24 mouse cellular contexts compared by ENCODE assay signal in genomic region chr19:6536696-6537095, GRCm38 (mm10). TPM values are rescaled to one million over a fixed set of nuclear protein-coding genes. Genes with fewer than 3 reads are reported as not detected.
DNase-seq lines count a peak whose midpoint lies in the region; ATAC-seq and TF ChIP-seq lines count a peak whose summit lies in the region.
"Had no signal": no experiment of that assay in that cellular context is flagged by ENCODE, and none has a peak within 500 bp of the region (broad histone marks: within the 10 kb centered on the region; RNA-seq: fewer than 3 reads in every experiment).

No protein-coding gene starts in this region.

- no peak overlapping the region for H3K4me3 ChIP-seq in hindbrain, postnatal 0 days (ENCODE audit: low read length)
- no peak overlapping the region for H3K4me3 ChIP-seq in hindbrain, embryonic 14.5 days (replicated peaks; ENCODE audit: low read length)
- no peak overlapping the region for H3K4me3 ChIP-seq in midbrain, embryonic 13.5 days (replicated peaks)
- H3K4me3 ChIP-seq in midbrain, embryonic 11.5 days (ENCODE audit: low read depth, low read length): no peak overlapping the region
- no peak overlapping the region for H3K4me3 ChIP-seq in intestine, embryonic 15.5 days (replicated peaks)
- H3K4me3 ChIP-seq: gastrocnemius, adult 2 months; hindbrain, embryonic 15.5 days; kidney, embryonic 15.5 days; midbrain, embryonic 12.5 days had no signal

- 0 out of 2 replicates have a peak overlapping the region, but pooled peaks have one; percentile 32 for H3K27ac ChIP-seq in hindbrain, postnatal 0 days
- no peak overlapping the region for H3K27ac ChIP-seq in hindbrain, embryonic 14.5 days
- H3K27ac ChIP-seq in midbrain, embryonic 13.5 days: no peak overlapping the region
- no peak overlapping the region for H3K27ac ChIP-seq in midbrain, embryonic 11.5 days (ENCODE audit: low read depth, low read length)
- no peak overlapping the region for H3K27ac ChIP-seq in intestine, embryonic 15.5 days
- H3K27ac ChIP-seq: gastrocnemius, adult 2 months; hindbrain, embryonic 15.5 days; kidney, embryonic 15.5 days; midbrain, embryonic 12.5 days had no signal

- no peaks in the 10 kb centered on the region for H3K9me3 ChIP-seq in hindbrain, postnatal 0 days (ENCODE audit: low read length)
- no peaks in the 10 kb centered on the region for H3K9me3 ChIP-seq in hindbrain, embryonic 14.5 days (ENCODE audit: control insufficient read depth, low read length)
- no peaks in the 10 kb centered on the region for H3K9me3 ChIP-seq in midbrain, embryonic 13.5 days
- H3K9me3 ChIP-seq in midbrain, embryonic 11.5 days (ENCODE audit: control insufficient read depth, low read length): no peaks in the 10 kb centered on the region
- H3K9me3 ChIP-seq in intestine, embryonic 15.5 days: no peaks in the 10 kb centered on the region
- H3K9me3 ChIP-seq: hindbrain, embryonic 15.5 days; kidney, embryonic 15.5 days; midbrain, embryonic 12.5 days had no signal

- WGBS in hindbrain, postnatal 0 days: 46% methylated on average over 6 of the region's 6 CpGs
- WGBS in hindbrain, embryonic 14.5 days: 56% methylated on average over 6 of the region's 6 CpGs
- 72% methylated on average over 6 of the region's 6 CpGs for WGBS in midbrain, embryonic 13.5 days
- 63% methylated on average over 6 of the region's 6 CpGs for WGBS in midbrain, embryonic 11.5 days
- WGBS in intestine, embryonic 15.5 days: 74% methylated on average over 6 of the region's 6 CpGs

- peaks cover 24% of the 10 kb centered on the region for H3K4me1 ChIP-seq in hindbrain, postnatal 0 days (ENCODE audit: insufficient read depth, low read length)
- peaks cover 26% of the 10 kb centered on the region for H3K4me1 ChIP-seq in hindbrain, embryonic 14.5 days (replicated peaks; ENCODE audit: control insufficient read depth, insufficient read depth, low read length)
- H3K4me1 ChIP-seq in midbrain, embryonic 13.5 days (replicated peaks): peaks cover 35% of the 10 kb centered on the region
- peaks cover 23% of the 10 kb centered on the region for H3K4me1 ChIP-seq in midbrain, embryonic 11.5 days (ENCODE audit: control insufficient read depth, insufficient read depth, low read length)
- H3K4me1 ChIP-seq in intestine, embryonic 15.5 days (replicated peaks): peaks cover 7% of the 10 kb centered on the region

- TF ChIP-seq CTCF in hindbrain, postnatal 0 days (IDR thresholded peaks at IDR 0.05; ENCODE audit: low read depth): 0 out of 2 replicates have a peak, but pooled peaks have one; percentile 11

- H3K36me3 ChIP-seq in hindbrain, postnatal 0 days (ENCODE audit: insufficient read depth, low read length): no peaks in the 10 kb centered on the region
- H3K36me3 ChIP-seq in hindbrain, embryonic 14.5 days (replicated peaks; ENCODE audit: control insufficient read depth, insufficient read depth): no peaks in the 10 kb centered on the region; the same call in none of the 2 replicates
- 0 out of 2 replicates have a peak, but pooled peaks cover 5% of the 10 kb centered on the region for H3K36me3 ChIP-seq in midbrain, embryonic 13.5 days
- H3K36me3 ChIP-seq in midbrain, embryonic 11.5 days (ENCODE audit: control insufficient read depth, insufficient read depth, low read length): no peaks in the 10 kb centered on the region
- no peaks in the 10 kb centered on the region for H3K36me3 ChIP-seq in intestine, embryonic 15.5 days
- H3K36me3 ChIP-seq: hindbrain, embryonic 15.5 days; kidney, embryonic 15.5 days; midbrain, embryonic 12.5 days had no signal

- no peak for ATAC-seq in hindbrain, postnatal 0 days
- no peak for ATAC-seq in hindbrain, embryonic 14.5 days (ENCODE audit: low FRiP score)
- no peak for ATAC-seq in midbrain, embryonic 13.5 days
- ATAC-seq in midbrain, embryonic 11.5 days (ENCODE audit: low FRiP score): no peak
- ATAC-seq in intestine, embryonic 15.5 days: no peak
- ATAC-seq: forebrain, embryonic 14.5 days; intestine, embryonic 16.5 days had no signal

- no peak overlapping the region for H3K4me2 ChIP-seq in hindbrain, postnatal 0 days (ENCODE audit: low read depth, low read length)
- H3K4me2 ChIP-seq in hindbrain, embryonic 14.5 days (replicated peaks): no peak overlapping the region
- no peak overlapping the region for H3K4me2 ChIP-seq in midbrain, embryonic 13.5 days (replicated peaks)
- H3K4me2 ChIP-seq in midbrain, embryonic 11.5 days: no peak overlapping the region
- H3K4me2 ChIP-seq in intestine, embryonic 15.5 days (replicated peaks): no peak overlapping the region
- H3K4me2 ChIP-seq: heart, embryonic 11.5 days; hindbrain, embryonic 15.5 days; kidney, embryonic 15.5 days; midbrain, embryonic 12.5 days had no signal

- H3K9ac ChIP-seq in hindbrain, postnatal 0 days (replicated peaks; ENCODE audit: low read length): no peak overlapping the region
- no peak overlapping the region for H3K9ac ChIP-seq in hindbrain, embryonic 14.5 days
- 0 out of 2 replicates have a peak overlapping the region, but pooled peaks have one; percentile 19 for H3K9ac ChIP-seq in midbrain, embryonic 13.5 days (replicated peaks)
- H3K9ac ChIP-seq in midbrain, embryonic 11.5 days (ENCODE audit: low read length): no peak overlapping the region
- H3K9ac ChIP-seq in intestine, embryonic 15.5 days: no peak overlapping the region
- H3K9ac ChIP-seq: hindbrain, embryonic 15.5 days; kidney, embryonic 15.5 days had no signal

- DNase-seq in hindbrain, postnatal 0 days (ENCODE audit: low spot score): no peak
- DNase-seq in hindbrain, embryonic 14.5 days (ENCODE audit: low spot score): no peak
- DNase-seq in midbrain, embryonic 11.5 days (ENCODE audit: low spot score, missing footprints): no peak
- DNase-seq in cerebellum, adult 9-10 months: peak; percentile 78
- peak; percentile 57 to 61 for DNase-seq in cerebellum, postnatal 14 days
- DNase-seq in heart, adult 18-20 months: no peak
- DNase-seq: adrenal gland, postnatal 10 days; gastrocnemius, adult 2 months; lung, adult 18-20 months; lung, postnatal 10 days; thymus, postnatal 14 days had no signal

- H3K27me3 ChIP-seq in hindbrain, postnatal 0 days (ENCODE audit: insufficient read depth, low read length): no peaks in the 10 kb centered on the region
- no peaks in the 10 kb centered on the region for H3K27me3 ChIP-seq in hindbrain, embryonic 14.5 days (ENCODE audit: control insufficient read depth, insufficient read depth, low read length)
- no peaks in the 10 kb centered on the region for H3K27me3 ChIP-seq in midbrain, embryonic 13.5 days
- no peaks in the 10 kb centered on the region; the same call in 1 of the 2 replicates for H3K27me3 ChIP-seq in midbrain, embryonic 11.5 days (ENCODE audit: control insufficient read depth, insufficient read depth, low read length)
- peaks cover 23% of the 10 kb centered on the region for H3K27me3 ChIP-seq in intestine, embryonic 15.5 days (replicated peaks)
- H3K27me3 ChIP-seq: hindbrain, embryonic 15.5 days; midbrain, embryonic 12.5 days had no signal

RNA-seq across cellular contexts. Expression of gene Slc22a12, which starts 6.1 kb away (rescaled TPM):
- 0.21 and 1.2 TPM in 2 replicates for total RNA-seq in hindbrain, postnatal 0 days (2014; rRNA removed)
- polyA plus RNA-seq in hindbrain, postnatal 0 days (2015; fragmentation: Nextera tagmentation; extraction: Ambion mirVana): 0.28 and 0.35 TPM in 2 replicates
- polyA plus RNA-seq in hindbrain, embryonic 14.5 days (2014; fragmentation: Nextera tagmentation; extraction: Ambion mirVana): not detected in 2 replicates
- polyA plus RNA-seq in midbrain, embryonic 13.5 days (2015; fragmentation: Nextera tagmentation; extraction: Ambion mirVana): 0.19 TPM in 1 of 2 replicates, not detected in the other
- not detected in 2 replicates for polyA plus RNA-seq in midbrain, embryonic 11.5 days (2014; fragmentation: Nextera tagmentation; extraction: Ambion mirVana)
- total RNA-seq in heart, adult 18-20 months (2021): under 1 TPM in 1 of 2 experiments, not detected in 1; 0.22 TPM
- 0.13 TPM in 1 of 2 replicates, not detected in the other for polyA plus RNA-seq in intestine, embryonic 15.5 days (2015; fragmentation: Nextera tagmentation; extraction: Ambion mirVana)
- total RNA-seq: adrenal gland, postnatal 10 days; gastrocnemius, adult 2 months; gastrocnemius, postnatal 4 days; liver, adult 2 months had no signal
- polyA plus RNA-seq: embryonic facial prominence, embryonic 14.5 days; forebrain, embryonic 14.5 days; heart, embryonic 11.5 days; heart, postnatal 0 days; hindbrain, embryonic 15.5 days; intestine, embryonic 16.5 days; limb, embryonic 11.5 days; liver, adult 2 months; midbrain, embryonic 12.5 days had no signal

Comparison
In these comparisons a context has a peak if more than half of its experiments do, and no peak if none do; other contexts are left out.
1. DNase-seq: peak in cerebellum, adult 9-10 months (single experiment) and cerebellum, postnatal 14 days (2 of 2); none in hindbrain, postnatal 0 days (single experiment), hindbrain, embryonic 14.5 days (single experiment), midbrain, embryonic 11.5 days (single experiment) and heart, adult 18-20 months (0 of 2).